Mouse (Mus musculus) limb, embryonic 13.5 days (tissue): ENCODE results near the gene Apopt1. TPM values are rescaled to one million over a fixed set of nuclear protein-coding genes. Genes with fewer than 3 reads are reported as not detected.

ENCODE experiments used
- ATAC-seq: fragments of 200-750 bp; cut with Nextera tagmentation; 2 replicates; pipeline ENCODE4 v1.8.0; 2017; ENCODE audit warnings: low read depth, moderate number of reproducible peaks, moderate TSS enrichment; ENCODE audit not compliant: low FRiP score
- H3K27ac ChIP-seq: fragments of 300-500 bp; sonication (generic); 2 replicates; pipeline ENCODE4 v1.5.1; 2015; ENCODE audit warnings: inconsistent platforms, mild to moderate bottlenecking, moderate library complexity
- H3K27me3 ChIP-seq: fragments of 300-500 bp; sonication (generic); 2 replicates; pipeline ENCODE4 v1.6.1; 2015; ENCODE audit warnings: mild to moderate bottlenecking, inconsistent platforms
- H3K36me3 ChIP-seq: fragments of 300-500 bp; sonication (generic); 2 replicates; pipeline ENCODE4 v1.6.1; 2015; ENCODE audit warnings: inconsistent platforms, mild to moderate bottlenecking, moderate library complexity
- H3K4me1 ChIP-seq: fragments of 300-500 bp; sonication (generic); 2 replicates; pipeline ENCODE4 v1.6.1; 2015; ENCODE audit warnings: inconsistent platforms
- H3K4me2 ChIP-seq: fragments of 300-500 bp; sonication (generic); replicated peaks from 2 replicates; pipeline ENCODE4 v1.6.1; 2015; ENCODE audit warnings: inconsistent platforms, mild to moderate bottlenecking, moderate library complexity
- H3K4me3 ChIP-seq: fragments of 300-500 bp; sonication (generic); 2 replicates; pipeline ENCODE4 v1.5.1; 2015; ENCODE audit warnings: moderate library complexity, mild to moderate bottlenecking, inconsistent platforms
- H3K9ac ChIP-seq: fragments of 300-500 bp; sonication (generic); 2 replicates; pipeline ENCODE4 v1.6.1; 2015; ENCODE audit warnings: mild to moderate bottlenecking, inconsistent platforms
- H3K9me3 ChIP-seq: fragments of 300-500 bp; sonication (generic); 2 replicates; pipeline ENCODE4 v1.6.1; 2016; ENCODE audit warnings: inconsistent platforms
- WGBS: fragments of 180-500 bp; shearing (Covaris S2); methylation state at CpG from one replicate; pipeline ENCODE4 v1.1.7; 2015; 5-methylcytosine and 5-hydroxymethylcytosine counted together
- polyA plus RNA-seq: library from polyadenylated mRNA; unstranded; fragments of >200 nt; fragmentation: Nextera tagmentation; extraction: Ambion mirVana; gene quantifications from 2 replicates; pipeline ENCODE4 v1.2.1, GENCODE M21; 2015

Apopt1 gene
- polyA plus RNA-seq, 1 experiment from 2014 or later, result 60.8 TPM

DNA sequence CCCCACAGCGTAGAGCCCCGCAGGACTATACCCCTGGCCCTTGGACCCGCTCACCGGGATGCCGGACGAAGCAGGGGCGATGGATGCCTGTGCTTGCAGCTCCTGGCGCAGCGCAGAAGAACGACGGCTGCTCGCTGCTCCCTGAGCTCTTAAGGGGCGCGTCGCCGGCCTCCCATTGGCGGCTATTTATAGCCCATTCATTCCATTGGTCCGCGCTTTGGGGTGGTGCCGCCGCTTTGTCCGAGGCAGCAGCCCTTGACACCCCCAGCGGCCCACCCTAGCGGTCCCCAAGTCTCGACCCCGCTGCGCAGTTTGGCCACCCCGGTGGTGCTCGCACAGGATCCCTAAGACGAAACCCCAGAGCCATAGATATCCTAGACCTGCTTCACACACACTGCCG is 40.9 kb upstream of the Apopt1 start, which contains the start of gene Ckb:
Gene Ckb, minus strand, starts transcription at position 163 of the 400 bp plus-strand sequence.
- Histone ChIP-seq H3K9me3 (no peaks in the 10 kb centered on the region), H3K4me1 (peaks cover 40% of the 10 kb centered on the region), H3K4me3 (peak within 1 kb of the TSS; percentile 59), H3K4me2 (peak within 1 kb of the TSS; percentile 98), H3K27ac (no peak within 1 kb of the TSS), H3K27me3 (peaks cover 69% of the 10 kb centered on the region), H3K36me3 (no peaks in the 10 kb centered on the region), H3K9ac (peak within 1 kb of the TSS; percentile 69)
- peak; percentile 42 for ATAC-seq
- under 1% methylated on average over 31 of the region's 31 CpGs for WGBS

DNA sequence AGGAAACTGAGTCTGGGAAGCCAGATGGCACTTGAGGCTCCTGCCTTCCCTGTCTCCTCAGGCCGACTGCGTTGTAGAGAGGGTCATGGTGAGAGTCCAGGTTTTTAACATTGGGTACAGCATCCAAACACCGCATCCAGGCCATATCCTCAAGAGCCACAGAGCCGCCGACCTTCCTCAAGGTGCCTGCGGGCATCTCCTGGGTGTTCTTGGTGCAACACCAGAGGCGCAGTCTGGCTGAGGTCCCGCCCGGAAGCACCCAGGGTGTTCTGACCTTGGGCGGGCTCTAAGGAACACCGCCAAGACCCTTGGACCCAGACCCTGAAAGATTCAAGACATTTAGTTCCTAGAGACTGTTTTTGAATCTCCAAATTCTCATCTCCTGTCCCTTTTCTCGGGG is 40.5 kb upstream of the Apopt1 start:
- Histone ChIP-seq H3K4me3 (peak overlapping the region; percentile 59), H3K27me3 (peaks cover 69% of the 10 kb centered on the region), H3K36me3 (no peaks in the 10 kb centered on the region), H3K9me3 (no peaks in the 10 kb centered on the region), H3K4me1 (peaks cover 44% of the 10 kb centered on the region), H3K27ac (no peak overlapping the region), H3K4me2 (peak overlapping the region; percentile 98), H3K9ac (no peak overlapping the region)
- ATAC-seq, result no peak
- 9% methylated on average over 12 of the region's 12 CpGs for WGBS

DNA sequence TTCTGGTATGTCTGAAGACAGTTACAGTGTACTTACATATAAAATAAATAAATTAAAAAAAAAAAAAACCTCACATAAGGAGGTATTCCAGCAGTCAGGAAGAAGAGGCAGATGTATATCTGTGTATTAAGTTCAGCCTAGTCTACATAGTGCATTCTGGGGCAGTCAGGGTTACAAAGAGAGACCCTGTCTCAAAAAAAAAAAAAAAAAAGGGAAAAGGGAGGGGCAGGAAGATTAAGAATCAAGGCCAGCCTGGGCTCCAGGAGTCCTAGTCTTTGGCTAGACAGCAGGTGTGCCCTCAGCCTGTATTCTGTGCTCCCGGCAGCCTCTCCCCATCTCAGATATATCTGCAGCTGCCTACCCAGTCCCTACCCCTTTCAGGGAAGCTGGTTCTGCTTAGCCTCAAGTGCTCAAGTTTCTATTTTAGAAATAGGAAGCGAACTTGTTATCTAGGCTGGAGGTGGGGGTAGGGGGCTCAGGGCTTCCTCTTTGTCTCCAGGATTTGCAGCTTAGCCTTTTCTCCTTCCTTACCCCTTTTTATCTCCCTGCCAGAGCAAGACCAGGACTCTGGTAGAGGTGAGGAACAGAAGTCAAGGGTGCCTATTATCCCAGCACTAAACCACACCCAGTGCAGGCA is 38.1 kb upstream of the Apopt1 start:
- H3K4me3 ChIP-seq, result no peak overlapping the region
- no peak overlapping the region for H3K27ac ChIP-seq
- no peak overlapping the region for H3K9ac ChIP-seq
- no peak for ATAC-seq
- H3K4me2 ChIP-seq, result no peak overlapping the region
- peaks cover 58% of the 10 kb centered on the region for H3K27me3 ChIP-seq
- 60% methylated on average over 2 of the region's 2 CpGs for WGBS
- H3K4me1 ChIP-seq, result peaks cover 48% of the 10 kb centered on the region
- no peaks in the 10 kb centered on the region for H3K9me3 ChIP-seq
- no peaks in the 10 kb centered on the region for H3K36me3 ChIP-seq

DNA sequence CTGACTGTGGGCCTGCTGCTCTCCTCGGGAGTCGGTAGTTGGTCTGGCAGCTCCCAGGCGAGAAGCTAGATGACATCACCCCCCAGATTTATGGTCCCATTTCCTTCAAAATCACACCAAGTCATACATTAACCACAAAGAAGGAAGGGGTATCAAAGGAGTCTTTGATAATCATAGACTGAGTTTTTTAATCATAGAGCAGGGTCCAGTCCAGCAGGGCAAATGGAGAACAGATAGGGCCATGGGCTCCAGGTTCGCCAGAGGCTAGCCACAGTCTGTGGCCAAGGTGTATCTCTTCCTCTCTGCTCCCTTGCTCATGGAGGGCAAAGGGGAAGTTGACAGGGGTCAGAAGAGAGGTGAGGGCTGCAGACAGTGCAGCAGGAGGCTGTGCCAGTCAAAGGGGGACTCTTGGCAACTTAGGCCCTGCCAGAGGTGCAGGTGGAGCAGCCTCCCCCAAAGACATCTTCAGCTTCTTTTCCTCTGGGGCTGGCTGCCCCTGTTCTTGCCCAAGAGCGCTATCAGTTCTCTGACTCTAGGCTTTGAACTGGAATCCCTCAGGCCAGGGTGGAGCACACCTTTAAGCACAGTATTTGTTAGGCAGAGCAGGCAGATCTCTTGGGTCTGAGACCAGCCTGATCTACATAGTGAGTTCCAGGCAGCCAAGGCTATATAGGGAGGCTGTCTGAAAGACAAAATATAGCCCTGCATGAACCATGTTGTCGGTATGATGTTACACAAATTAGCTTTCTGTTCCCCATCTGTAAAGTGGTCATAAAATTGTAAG is 37.1 kb upstream of the Apopt1 start:
- H3K27ac ChIP-seq, result no peak overlapping the region
- WGBS, result 62% methylated on average over 6 of the region's 6 CpGs
- H3K27me3 ChIP-seq, result peaks cover 48% of the 10 kb centered on the region
- no peak for ATAC-seq
- H3K36me3 ChIP-seq, result peaks cover 7% of the 10 kb centered on the region
- H3K9ac ChIP-seq, result no peak overlapping the region
- H3K9me3 ChIP-seq, result no peaks in the 10 kb centered on the region
- H3K4me2 ChIP-seq, result no peak overlapping the region
- H3K4me1 ChIP-seq, result peaks cover 39% of the 10 kb centered on the region
- no peak overlapping the region for H3K4me3 ChIP-seq

DNA sequence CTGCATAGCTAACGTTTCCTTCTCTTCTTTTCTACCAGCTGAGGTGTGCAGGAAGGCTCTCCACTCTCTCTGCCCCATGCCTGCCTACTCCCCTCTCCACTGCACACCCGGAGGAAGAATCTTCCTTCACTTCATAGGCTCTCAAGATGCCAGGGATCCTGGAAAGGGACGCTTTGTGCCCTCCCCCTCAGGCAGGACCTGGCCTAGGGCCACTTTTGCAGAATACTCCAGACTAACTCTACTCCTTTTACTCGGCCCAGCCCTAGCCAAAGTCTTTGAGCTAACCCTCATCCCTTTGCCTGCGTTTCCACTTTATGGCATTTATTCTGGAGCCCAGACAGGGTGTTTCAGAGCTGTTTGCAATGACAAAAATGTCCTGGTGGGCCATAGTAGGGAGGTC is 35.6 kb upstream of the Apopt1 start:
- H3K9ac ChIP-seq, result peak overlapping the region; percentile 79
- peak; percentile 44 for ATAC-seq
- peak overlapping the region; percentile 93 for H3K4me2 ChIP-seq
- H3K27ac ChIP-seq, result peak overlapping the region; percentile 91
- no peaks in the 10 kb centered on the region for H3K9me3 ChIP-seq
- peaks cover 34% of the 10 kb centered on the region for H3K27me3 ChIP-seq
- 15% methylated on average over 5 of the region's 5 CpGs for WGBS
- peaks cover 21% of the 10 kb centered on the region for H3K36me3 ChIP-seq
- peaks cover 25% of the 10 kb centered on the region for H3K4me1 ChIP-seq
- peak overlapping the region; percentile 89 for H3K4me3 ChIP-seq

DNA sequence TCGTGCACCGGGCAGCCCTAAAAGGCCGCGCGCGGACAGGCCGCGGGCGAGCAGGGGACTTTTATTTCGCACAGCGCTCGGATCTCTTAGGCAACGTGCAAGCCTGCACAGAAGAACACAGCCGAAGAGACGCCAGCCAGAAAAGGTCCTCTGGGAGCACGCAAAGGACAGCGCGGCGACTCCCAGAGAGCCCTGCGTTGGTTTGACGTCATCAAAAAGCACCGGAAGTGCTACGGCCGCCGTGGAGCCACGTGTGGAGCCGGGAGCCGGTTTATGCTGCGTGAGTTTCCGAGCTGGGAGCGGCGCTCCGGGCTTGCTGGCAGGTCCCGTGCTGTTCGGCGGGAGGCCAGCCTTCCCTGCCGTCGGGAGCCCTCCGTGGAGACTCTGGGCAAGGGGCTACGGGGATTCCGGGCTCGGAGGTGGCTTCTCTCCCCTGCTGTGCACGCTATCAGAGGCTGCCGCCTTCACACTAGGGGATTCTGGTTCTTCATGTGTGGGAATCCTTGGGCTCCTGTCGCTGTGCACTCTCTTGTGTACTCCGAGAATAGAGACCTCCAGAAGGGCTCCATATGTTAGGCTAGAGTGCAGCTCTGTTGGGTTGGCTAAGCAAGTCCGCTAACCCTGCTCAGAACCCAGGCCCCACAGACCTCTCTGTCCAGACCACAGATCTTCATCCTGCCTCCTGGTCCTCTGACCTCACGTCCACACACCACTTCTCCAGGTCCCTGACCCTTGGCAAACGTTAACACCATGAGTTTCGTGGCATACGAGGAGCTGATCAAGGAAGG is 35.0 kb upstream of the Apopt1 start, which contains the start of gene Trmt61a:
Gene Trmt61a, plus strand, starts transcription at position 224 of the 788 bp plus-strand sequence.
- peak within 1 kb of the TSS; percentile 79 for H3K9ac ChIP-seq
- peak; percentile 91 for ATAC-seq
- peak within 1 kb of the TSS; percentile 93 for H3K4me2 ChIP-seq
- H3K27me3 ChIP-seq, result peaks cover 27% of the 10 kb centered on the region
- H3K36me3 ChIP-seq, result peaks cover 28% of the 10 kb centered on the region
- H3K4me1 ChIP-seq, result peaks cover 19% of the 10 kb centered on the region
- under 1% methylated on average over 51 of the region's 51 CpGs for WGBS
- peak within 1 kb of the TSS; percentile 89 for H3K4me3 ChIP-seq
- H3K27ac ChIP-seq, result peak within 1 kb of the TSS; percentile 91
- H3K9me3 ChIP-seq, result no peaks in the 10 kb centered on the region

DNA sequence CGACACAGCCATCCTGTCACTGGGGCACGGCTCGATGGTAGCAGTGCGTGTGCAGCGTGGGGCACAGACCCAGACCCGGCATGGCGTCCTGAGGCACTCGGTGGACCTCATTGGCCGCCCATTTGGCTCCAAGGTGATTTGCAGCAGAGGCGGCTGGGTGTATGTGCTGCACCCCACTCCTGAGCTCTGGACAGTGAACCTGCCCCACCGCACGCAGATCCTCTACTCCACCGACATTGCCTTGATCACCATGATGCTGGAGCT is 34.5 kb upstream of the Apopt1 start:
- Histone ChIP-seq H3K9me3 (no peaks in the 10 kb centered on the region), H3K27ac (no peak overlapping the region), H3K4me3 (peak overlapping the region; percentile 89), H3K36me3 (peaks cover 32% of the 10 kb centered on the region), H3K4me1 (peaks cover 19% of the 10 kb centered on the region), H3K27me3 (peaks cover 22% of the 10 kb centered on the region), H3K4me2 (peak overlapping the region; percentile 93), H3K9ac (peak overlapping the region; percentile 79)
- no peak for ATAC-seq
- WGBS, result 4% methylated on average over 13 of the region's 13 CpGs

DNA sequence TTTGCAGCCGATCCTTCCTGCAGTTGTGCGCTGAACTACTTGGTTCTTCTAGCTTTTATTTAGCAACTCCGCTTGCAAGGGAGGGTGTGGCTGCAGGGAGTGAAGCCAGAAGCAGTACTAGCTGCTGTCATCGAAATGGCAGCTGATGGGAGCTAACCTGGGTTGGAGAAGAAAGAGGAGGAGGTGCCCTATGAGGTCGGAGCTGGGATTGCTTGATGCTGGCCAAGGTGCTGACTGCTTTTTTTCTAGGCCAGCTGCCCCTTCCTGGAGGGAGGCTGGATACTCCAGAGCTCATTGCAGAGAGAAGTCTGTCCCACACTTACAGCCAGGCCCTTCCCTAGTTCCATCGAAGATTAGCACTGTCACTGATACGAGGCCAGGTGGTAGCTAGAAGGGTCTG is 34.1 kb upstream of the Apopt1 start:
- peak overlapping the region; percentile 93 for H3K4me2 ChIP-seq
- H3K27ac ChIP-seq, result no peak overlapping the region
- peak overlapping the region; percentile 79 for H3K9ac ChIP-seq
- peaks cover 18% of the 10 kb centered on the region for H3K27me3 ChIP-seq
- no peaks in the 10 kb centered on the region for H3K9me3 ChIP-seq
- peak overlapping the region; percentile 89 for H3K4me3 ChIP-seq
- 46% methylated on average over 7 of the region's 7 CpGs for WGBS
- peaks cover 36% of the 10 kb centered on the region for H3K36me3 ChIP-seq
- H3K4me1 ChIP-seq, result peaks cover 19% of the 10 kb centered on the region
- ATAC-seq, result no peak

DNA sequence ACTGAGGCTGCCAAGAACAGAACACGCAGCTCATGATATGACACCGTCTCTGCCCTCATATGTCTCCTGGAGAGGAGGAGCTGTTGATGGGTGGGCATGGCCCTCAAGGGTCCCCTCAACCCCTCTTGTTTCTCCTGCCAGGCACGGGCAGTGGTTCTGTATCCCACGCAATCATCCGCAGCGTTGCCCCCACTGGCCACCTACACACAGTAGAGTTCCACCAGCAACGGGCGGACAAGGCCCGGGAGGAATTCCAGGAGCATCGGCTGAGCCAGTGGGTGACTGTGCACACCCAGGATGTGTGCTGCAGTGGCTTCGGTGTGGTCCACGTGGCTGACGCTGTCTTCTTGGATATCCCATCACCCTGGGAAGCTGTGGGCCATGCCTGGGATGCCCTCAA is 32.4 kb upstream of the Apopt1 start:
- no peaks in the 10 kb centered on the region for H3K9me3 ChIP-seq
- 92% methylated on average over 13 of the region's 13 CpGs for WGBS
- peaks cover 36% of the 10 kb centered on the region for H3K36me3 ChIP-seq
- peaks cover 19% of the 10 kb centered on the region for H3K4me1 ChIP-seq
- peaks cover 3% of the 10 kb centered on the region; the same call in 1 of the 2 replicates for H3K27me3 ChIP-seq
- no peak for ATAC-seq
- H3K4me3 ChIP-seq, result no peak overlapping the region
- H3K4me2 ChIP-seq, result no peak overlapping the region
- H3K9ac ChIP-seq, result no peak overlapping the region
- H3K27ac ChIP-seq, result no peak overlapping the region

DNA sequence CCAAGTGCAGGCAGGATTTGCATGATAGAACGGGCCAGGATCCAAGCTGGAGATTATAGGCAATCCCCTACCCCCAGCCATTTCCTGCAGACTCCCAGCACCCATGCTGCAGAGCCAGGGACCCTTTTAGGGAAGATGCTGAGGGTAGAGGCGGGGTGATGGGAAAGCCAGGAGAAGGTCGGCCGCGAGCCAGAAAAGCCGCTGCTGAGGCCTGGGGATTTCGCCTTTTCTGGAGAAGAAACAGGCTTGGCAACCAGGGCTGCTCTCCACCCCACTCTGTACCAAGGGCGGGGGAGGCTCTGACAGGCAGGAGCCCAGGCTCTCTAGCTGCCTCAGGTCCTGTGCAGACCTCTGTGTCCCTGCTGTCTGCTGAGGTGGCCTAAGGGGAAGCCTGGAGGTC is 31.8 kb upstream of the Apopt1 start:
- H3K27me3 ChIP-seq, result no peaks in the 10 kb centered on the region
- no peak overlapping the region for H3K9ac ChIP-seq
- no peaks in the 10 kb centered on the region for H3K9me3 ChIP-seq
- peaks cover 19% of the 10 kb centered on the region for H3K4me1 ChIP-seq
- H3K27ac ChIP-seq, result no peak overlapping the region
- ATAC-seq, result no peak
- H3K36me3 ChIP-seq, result peaks cover 36% of the 10 kb centered on the region
- no peak overlapping the region for H3K4me3 ChIP-seq
- WGBS, result 87% methylated on average over 8 of the region's 8 CpGs
- no peak overlapping the region for H3K4me2 ChIP-seq

DNA sequence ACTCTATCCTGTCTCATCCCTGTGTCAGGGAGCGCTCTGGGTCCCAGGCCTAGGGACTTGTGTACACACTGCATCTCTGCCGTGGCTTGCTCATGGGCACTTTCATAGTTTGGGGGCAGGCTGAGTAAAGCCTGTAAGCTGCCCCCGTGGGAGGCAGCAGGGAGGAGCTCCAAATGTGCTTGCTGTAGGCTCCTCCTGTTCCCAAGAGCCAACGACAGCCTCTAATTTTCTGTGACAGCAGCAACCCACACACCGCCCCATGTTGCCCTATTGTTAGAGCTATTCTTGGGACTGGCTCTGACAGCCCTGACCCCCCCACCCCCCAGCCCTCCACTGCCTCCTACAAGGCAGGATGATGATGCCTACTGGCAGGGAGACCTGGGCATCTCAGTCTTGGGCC is 31.1 kb upstream of the Apopt1 start:
- no peak for ATAC-seq
- Histone ChIP-seq H3K4me2 (no peak overlapping the region), H3K4me1 (peaks cover 20% of the 10 kb centered on the region), H3K9me3 (no peaks in the 10 kb centered on the region), H3K4me3 (no peak overlapping the region), H3K36me3 (peaks cover 36% of the 10 kb centered on the region), H3K27ac (no peak overlapping the region), H3K27me3 (no peaks in the 10 kb centered on the region), H3K9ac (no peak overlapping the region)
- WGBS, result 86% methylated on average over 5 of the region's 5 CpGs

DNA sequence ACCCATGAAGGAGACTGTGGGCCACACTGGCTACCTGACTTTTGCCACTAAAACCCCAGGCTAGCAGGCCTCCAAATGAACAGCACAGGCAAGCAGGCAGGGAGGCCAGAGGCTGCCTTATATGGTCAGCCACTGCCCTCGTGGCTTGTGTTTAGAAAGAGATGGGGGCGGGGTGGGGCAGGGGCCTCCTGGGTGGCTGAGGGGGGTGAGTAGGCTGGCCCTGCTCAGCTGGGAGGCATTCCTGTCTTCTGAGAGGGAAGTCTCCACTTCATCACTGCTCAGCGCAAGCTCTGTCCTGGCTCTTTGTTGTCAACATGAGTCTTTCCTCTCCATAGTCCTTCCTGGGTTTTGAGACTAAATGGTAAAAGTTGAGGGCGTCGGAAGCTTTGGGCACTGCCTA is 30.3 kb upstream of the Apopt1 start:
- H3K9me3 ChIP-seq, result no peaks in the 10 kb centered on the region
- no peaks in the 10 kb centered on the region for H3K27me3 ChIP-seq
- H3K27ac ChIP-seq, result no peak overlapping the region
- H3K4me2 ChIP-seq, result no peak overlapping the region
- no peak overlapping the region for H3K4me3 ChIP-seq
- H3K4me1 ChIP-seq, result peaks cover 22% of the 10 kb centered on the region
- peaks cover 36% of the 10 kb centered on the region for H3K36me3 ChIP-seq
- H3K9ac ChIP-seq, result no peak overlapping the region
- no peak for ATAC-seq
- 76% methylated on average over 5 of the region's 5 CpGs for WGBS
